In the genomic region with DNA sequence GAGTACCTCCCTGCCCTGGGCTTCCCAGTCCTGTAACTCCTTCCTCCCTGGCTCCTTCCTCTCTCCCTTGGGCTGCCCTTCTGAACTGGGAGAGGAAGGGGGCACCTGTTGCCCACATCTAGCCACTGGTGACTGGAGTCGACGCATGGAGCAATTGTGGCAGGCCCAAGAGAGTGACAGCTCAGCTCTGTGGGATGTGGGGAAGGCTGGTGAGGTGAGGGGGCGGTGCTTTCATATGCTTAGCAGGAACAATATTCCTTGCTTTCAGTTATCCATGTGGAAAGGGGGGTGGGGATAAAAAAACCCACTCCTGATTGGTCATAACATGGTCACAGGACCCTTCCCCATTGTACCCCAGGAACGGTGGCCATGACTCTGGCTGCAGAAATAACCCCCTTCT, we compare ENCODE assay signal across 13 mouse cellular contexts. TPM values are rescaled to one million over a fixed set of nuclear protein-coding genes. Genes with fewer than 3 reads are reported as not detected.
DNase-seq lines count a peak whose midpoint lies in the region; ATAC-seq and TF ChIP-seq lines count a peak whose summit lies in the region.
"Had no signal": no experiment of that assay in that cellular context is flagged by ENCODE, and none has a peak within 500 bp of the region (broad histone marks: within the 10 kb centered on the region; RNA-seq: fewer than 3 reads in every experiment).

No protein-coding gene starts in this region.

- DNase-seq in kidney, adult 11 months, result no peak
- no peak for DNase-seq in embryonic facial prominence, embryonic 10.5 days (ENCODE audit: low spot score)
- DNase-seq in liver, embryonic 13.5 days, result no peak
- DNase-seq: cerebellum, postnatal 14 days; gastrocnemius, postnatal 10 days; layer of hippocampus, postnatal 36 days had no signal

- H3K4me3 ChIP-seq in kidney, embryonic 15.5 days (replicated peaks), result no peak overlapping the region
- peak overlapping the region; percentile 71; the same call in 1 of the 2 replicates for H3K4me3 ChIP-seq in E14TG2a.4 (replicated peaks; ENCODE audit: low read length)
- H3K4me3 ChIP-seq in embryonic facial prominence, embryonic 10.5 days, result 0 out of 2 replicates have a peak overlapping the region, but pooled peaks have one; percentile 51
- H3K4me3 ChIP-seq in liver, embryonic 13.5 days (replicated peaks), result no peak overlapping the region
- H3K4me3 ChIP-seq in neural tube, embryonic 15.5 days (replicated peaks), result no peak overlapping the region

- no peak overlapping the region for H3K9ac ChIP-seq in kidney, embryonic 15.5 days
- no peak overlapping the region for H3K9ac ChIP-seq in liver, embryonic 13.5 days
- H3K9ac ChIP-seq in neural tube, embryonic 15.5 days (replicated peaks), result no peak overlapping the region
- H3K9ac ChIP-seq: limb, embryonic 15.5 days had no signal

- H3K9me3 ChIP-seq in kidney, embryonic 15.5 days (replicated peaks), result no peaks in the 10 kb centered on the region
- no peaks in the 10 kb centered on the region for H3K9me3 ChIP-seq in E14TG2a.4 (ENCODE audit: low read length)
- no peaks in the 10 kb centered on the region for H3K9me3 ChIP-seq in embryonic facial prominence, embryonic 10.5 days
- no peaks in the 10 kb centered on the region for H3K9me3 ChIP-seq in liver, embryonic 13.5 days (replicated peaks)
- H3K9me3 ChIP-seq in neural tube, embryonic 15.5 days (replicated peaks), result no peaks in the 10 kb centered on the region
- H3K9me3 ChIP-seq: limb, embryonic 15.5 days had no signal

- WGBS in kidney, embryonic 15.5 days, result 67% methylated on average over 4 of the region's 4 CpGs
- WGBS in embryonic facial prominence, embryonic 10.5 days, result 66% methylated on average over 4 of the region's 4 CpGs
- 54% methylated on average over 4 of the region's 4 CpGs for WGBS in liver, embryonic 13.5 days (ENCODE audit: insufficient replicate concordance)
- WGBS in neural tube, embryonic 15.5 days, result 71% methylated on average over 4 of the region's 4 CpGs

- H3K27me3 ChIP-seq in kidney, embryonic 15.5 days, result no peaks in the 10 kb centered on the region
- no peaks in the 10 kb centered on the region for H3K27me3 ChIP-seq in E14TG2a.4 (ENCODE audit: insufficient read depth, low read length)
- peaks cover 11% of the 10 kb centered on the region for H3K27me3 ChIP-seq in embryonic facial prominence, embryonic 10.5 days (replicated peaks; ENCODE audit: low read depth, poor library complexity, severe bottlenecking)
- H3K27me3 ChIP-seq in liver, embryonic 13.5 days, result peaks cover 8% of the 10 kb centered on the region; the same call in 1 of the 2 replicates
- peaks cover 6% of the 10 kb centered on the region; the same call in 1 of the 2 replicates for H3K27me3 ChIP-seq in neural tube, embryonic 15.5 days (replicated peaks)

- no peaks in the 10 kb centered on the region for H3K36me3 ChIP-seq in kidney, embryonic 15.5 days
- no peaks in the 10 kb centered on the region for H3K36me3 ChIP-seq in E14TG2a.4 (ENCODE audit: insufficient read depth, low read length)
- no peaks in the 10 kb centered on the region for H3K36me3 ChIP-seq in embryonic facial prominence, embryonic 10.5 days (replicated peaks)
- no peaks in the 10 kb centered on the region for H3K36me3 ChIP-seq in liver, embryonic 13.5 days
- H3K36me3 ChIP-seq in neural tube, embryonic 15.5 days, result no peaks in the 10 kb centered on the region
- H3K36me3 ChIP-seq: limb, embryonic 15.5 days had no signal

- no peak for TF ChIP-seq CTCF in E14TG2a.4 (conservative IDR thresholded peaks at IDR 0.05; ENCODE audit: low read length)

- peaks cover 25% of the 10 kb centered on the region for H3K4me1 ChIP-seq in kidney, embryonic 15.5 days
- H3K4me1 ChIP-seq in E14TG2a.4 (replicated peaks; ENCODE audit: low read depth, low read length), result peaks cover 36% of the 10 kb centered on the region
- H3K4me1 ChIP-seq in embryonic facial prominence, embryonic 10.5 days, result peaks cover 46% of the 10 kb centered on the region
- H3K4me1 ChIP-seq in liver, embryonic 13.5 days (replicated peaks), result peaks cover 15% of the 10 kb centered on the region
- no peaks in the 10 kb centered on the region for H3K4me1 ChIP-seq in neural tube, embryonic 15.5 days

- peak overlapping the region; percentile 51; the same call in 1 of the 2 replicates for H3K27ac ChIP-seq in kidney, embryonic 15.5 days
- peak overlapping the region; percentile 52 for H3K27ac ChIP-seq in embryonic facial prominence, embryonic 10.5 days (replicated peaks)
- H3K27ac ChIP-seq in liver, embryonic 13.5 days, result no peak overlapping the region
- H3K27ac ChIP-seq in neural tube, embryonic 15.5 days (replicated peaks), result no peak overlapping the region
- H3K27ac ChIP-seq: limb, embryonic 15.5 days; macrophage had no signal

- H3K4me2 ChIP-seq in kidney, embryonic 15.5 days, result 0 out of 2 replicates have a peak overlapping the region, but pooled peaks have one; percentile 64
- 0 out of 2 replicates have a peak overlapping the region, but pooled peaks have one; percentile 52 for H3K4me2 ChIP-seq in liver, embryonic 13.5 days
- no peak overlapping the region for H3K4me2 ChIP-seq in neural tube, embryonic 15.5 days

- ATAC-seq in kidney, embryonic 15.5 days (replicated peaks; ENCODE audit: low FRiP score), result no peak
- peak; percentile 16; the same call in 1 of the 2 replicates for ATAC-seq in liver, embryonic 13.5 days (ENCODE audit: low read depth)
- ATAC-seq in megakaryocyte, adult 5-6 weeks (ENCODE audit: poor library complexity, severe bottlenecking), result no peak
- no peak for ATAC-seq in neural tube, embryonic 15.5 days (ENCODE audit: low FRiP score)
- ATAC-seq: inflammation-experienced regulatory T-cells, adult 6 months had no signal

RNA-seq across cellular contexts. Expression of a gene that starts 19.9 kb away (rescaled TPM):
- polyA plus RNA-seq in kidney, embryonic 15.5 days (2015; fragmentation: Nextera tagmentation; extraction: Ambion mirVana), result 4.9 and 5.5 TPM in 2 replicates
- 2.6 and 3.2 TPM in 2 replicates for polyA plus RNA-seq in embryonic facial prominence, embryonic 10.5 days (2016; fragmentation: Nextera tagmentation; extraction: Ambion mirVana)
- polyA plus RNA-seq in liver, embryonic 13.5 days (2015; fragmentation: Nextera tagmentation; extraction: Ambion mirVana), result 0.17 and 0.24 TPM in 2 replicates
- 0.22 and 0.46 TPM in 2 replicates for total RNA-seq in megakaryocyte, adult 5-6 weeks (2015)
- total RNA-seq in megakaryocyte, adult 5-6 weeks (2017), result 0.04 TPM in 1 of 2 replicates, not detected in the other
- polyA plus RNA-seq in neural tube, embryonic 15.5 days (2015; fragmentation: Nextera tagmentation; extraction: Ambion mirVana), result 1.3 and 1.6 TPM in 2 replicates
- polyA plus RNA-seq: macrophage had no signal

Comparison
In these comparisons a context has a peak if more than half of its experiments do, and no peak if none do; other contexts are left out.
1. H3K27ac ChIP-seq: peak in kidney, embryonic 15.5 days (single experiment) and embryonic facial prominence, embryonic 10.5 days (single experiment); none in liver, embryonic 13.5 days (single experiment) and neural tube, embryonic 15.5 days (single experiment).
2. H3K4me3 ChIP-seq: peak in E14TG2a.4 (single experiment) and embryonic facial prominence, embryonic 10.5 days (single experiment); none in kidney, embryonic 15.5 days (single experiment), liver, embryonic 13.5 days (single experiment) and neural tube, embryonic 15.5 days (single experiment).